Mouse (Mus musculus) heart, postnatal 14 days (tissue): ENCODE measurements around the gene Ly6g. TPM values are rescaled to one million over a fixed set of nuclear protein-coding genes. Genes with fewer than 3 reads are reported as not detected.
"Not testable (repeated sequence)": the region's sequence is repeated elsewhere in the genome, so short reads cannot be mapped to it uniquely, and the experiment has no call there.

ENCODE experiments used
- DNase-seq, 2 experiments: peaks; one replicate each; pipeline ENCODE4 v3.0.0; 2021 to 2022
- intact Hi-C: fragments of 180-260 bp; cut with DNase I; formaldehyde crosslinking; loops from one replicate; pipeline ENCODE4 v1.15.1; 2025
- long read RNA-seq, 2 experiments: library from polyadenylated mRNA; stranded (forward); transcript quantifications; one replicate each; pipeline ENCODE4 v2.0.0; 2021
- total RNA-seq, 2 experiments: library from RNA; stranded (reverse); gene quantifications; 2 replicates each; pipeline ENCODE4 v1.2.3; 2021

Gene Ly6g
- not detected for total RNA-seq
- long read RNA-seq, experiment 1, result 0 reads
- long read RNA-seq, experiment 2, result 0 reads

DNA sequence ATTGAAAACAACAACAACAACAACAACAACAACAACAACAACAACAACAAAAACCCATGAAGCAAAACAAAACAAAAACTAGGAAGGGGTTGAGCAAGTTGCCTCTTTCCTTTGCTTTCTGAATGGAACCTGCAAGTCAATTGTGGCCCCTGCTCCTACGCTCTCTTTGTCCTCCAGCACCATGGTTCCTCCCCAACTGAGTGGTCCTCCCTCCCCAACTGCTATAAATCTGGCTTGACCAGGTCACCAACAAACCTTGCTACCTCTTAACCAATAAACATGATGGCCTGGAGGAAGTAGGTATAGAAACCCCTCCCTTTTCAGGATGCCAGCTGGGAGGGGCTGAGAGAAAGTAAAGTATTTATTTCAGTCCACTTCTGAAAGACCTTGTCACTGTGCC is at the start of gene Ly6g:
Gene Ly6g, plus strand, starts transcription at position 301 of the 400 bp plus-strand sequence.
- no peak for DNase-seq
- intact Hi-C loops, result no loop called here

DNA sequence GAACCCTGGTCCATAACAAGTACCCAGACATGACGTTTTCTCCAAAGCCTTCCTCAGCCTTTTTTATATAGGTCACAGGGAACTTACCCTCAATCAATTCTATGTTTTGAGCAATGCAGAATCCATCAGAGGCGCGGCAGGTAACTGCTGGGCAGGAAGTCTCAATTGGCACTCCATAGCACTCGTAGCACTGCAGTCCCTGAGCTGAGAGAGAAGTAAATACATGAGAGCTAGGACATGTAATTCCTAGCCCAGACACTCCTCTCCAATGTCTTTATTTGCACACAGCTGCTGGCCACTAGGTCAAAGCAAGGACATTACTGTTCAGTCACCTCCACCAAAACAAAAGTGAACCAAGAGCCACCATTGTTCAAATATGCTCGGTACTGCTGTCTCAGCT is 44.6 kb upstream of the Ly6g start:
- intact Hi-C loops, DNase-seq: not testable (repeated sequence)

DNA sequence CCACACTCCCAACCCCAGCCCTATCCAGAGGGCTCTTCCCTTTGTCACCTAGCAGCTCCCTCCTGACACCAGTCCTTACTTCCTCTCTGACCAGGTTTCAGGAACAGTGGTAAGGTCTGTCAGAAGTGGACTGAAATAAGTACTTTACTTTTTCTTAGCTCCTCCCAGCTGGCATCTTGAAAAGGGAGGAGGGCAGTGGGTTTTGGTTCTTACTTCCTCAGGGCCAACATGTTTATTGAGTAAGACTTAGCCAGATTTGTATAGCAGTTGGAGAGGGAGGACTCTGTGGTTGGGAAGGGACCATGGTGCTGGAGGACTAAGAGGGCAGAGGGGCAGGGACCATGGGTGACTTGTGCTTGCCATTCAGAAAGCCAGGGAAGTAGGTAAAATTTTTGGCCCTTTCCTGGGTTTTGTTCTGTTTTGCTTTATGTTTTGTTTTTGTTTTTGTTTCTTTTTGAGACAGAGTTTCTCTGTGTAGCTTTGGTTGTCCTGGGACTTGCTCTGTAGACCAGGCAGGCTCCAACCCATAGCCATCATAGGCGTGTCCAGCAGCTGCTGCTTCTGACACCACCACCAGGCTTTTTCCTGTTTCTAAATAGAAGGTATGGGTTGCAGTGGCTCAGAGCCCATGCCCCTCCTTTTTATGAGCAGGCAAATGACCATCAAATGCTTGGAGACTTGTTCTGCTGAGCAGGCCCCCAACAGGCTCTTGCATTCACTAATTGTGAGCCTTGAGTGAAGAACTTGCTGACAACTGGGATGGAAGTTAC is 43.0 kb upstream of the Ly6g start, which contains the start of gene Ly6c2:
Gene Ly6c2, minus strand, starts transcription at position 110 of the 770 bp plus-strand sequence.
- intact Hi-C loops, result not testable (repeated sequence)

DNA sequence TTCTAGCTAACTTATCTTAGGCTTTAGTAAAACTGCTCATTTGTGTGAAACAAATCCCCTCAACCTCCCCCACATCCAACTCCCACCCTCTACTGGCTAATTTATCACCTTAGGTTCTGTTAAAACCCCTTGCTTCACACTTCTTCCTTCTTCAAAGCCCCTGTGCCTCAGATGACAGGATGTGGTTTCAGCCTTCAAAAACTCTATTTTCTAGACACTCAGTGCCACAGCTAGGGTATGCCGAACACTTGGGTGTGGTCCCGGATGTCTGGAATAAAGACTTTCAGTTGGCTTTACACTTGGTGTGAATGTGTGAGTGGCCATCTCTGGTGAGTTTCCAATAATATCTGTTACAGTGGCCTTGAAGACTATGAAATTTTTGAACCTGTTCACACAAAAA is 38.5 kb upstream of the Ly6g start:
- no peak for DNase-seq
- intact Hi-C loops, result no loop called here

More for the DNA sequence above, 43.0 kb upstream of the Ly6g start, which contains the start of gene Ly6c2:
- not testable (repeated sequence) for DNase-seq

DNA sequence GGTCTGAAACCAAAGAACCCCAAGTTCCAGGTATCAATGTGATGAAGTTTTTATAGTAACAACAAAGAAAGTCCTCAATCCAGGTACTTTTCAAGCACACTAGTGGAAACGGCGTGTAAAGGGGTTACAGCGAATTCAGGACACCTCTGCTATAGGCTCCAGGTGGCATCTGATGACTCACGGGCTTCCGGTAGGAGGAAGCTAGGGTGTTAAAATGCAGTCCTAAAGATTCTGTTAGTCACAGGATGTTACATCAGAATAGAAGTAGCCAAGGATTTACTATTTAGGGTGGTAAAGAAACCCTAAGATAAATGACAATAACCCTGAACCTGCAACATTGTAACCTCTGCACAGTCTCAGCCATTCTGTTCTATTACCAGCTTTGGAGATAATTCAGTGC is 37.6 kb upstream of the Ly6g start:
- DNase-seq, intact Hi-C loops: not testable (repeated sequence)

DNA sequence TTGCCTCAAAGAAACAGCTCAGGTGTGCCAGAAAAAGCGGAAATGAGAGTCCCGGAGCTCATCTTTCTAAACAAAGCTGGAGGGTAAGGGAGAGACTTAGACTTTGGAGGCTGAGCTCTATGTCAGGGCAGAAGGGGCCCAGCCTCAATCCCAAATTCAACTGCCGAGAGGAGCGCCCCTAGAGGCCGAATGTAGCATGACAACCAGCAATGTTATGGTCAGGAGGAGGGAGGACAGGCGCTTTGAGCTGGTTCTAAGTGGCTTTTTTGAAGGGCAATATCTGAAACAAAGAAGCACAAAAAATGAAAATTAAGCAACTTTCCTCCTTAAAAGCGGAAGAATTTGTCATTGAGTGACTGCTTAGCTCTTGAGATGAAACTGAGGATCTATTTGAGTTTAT is 36.3 kb upstream of the Ly6g start:
- intact Hi-C loops, result not testable (repeated sequence)
- peak; percentile 19 to 54 for DNase-seq

DNA sequence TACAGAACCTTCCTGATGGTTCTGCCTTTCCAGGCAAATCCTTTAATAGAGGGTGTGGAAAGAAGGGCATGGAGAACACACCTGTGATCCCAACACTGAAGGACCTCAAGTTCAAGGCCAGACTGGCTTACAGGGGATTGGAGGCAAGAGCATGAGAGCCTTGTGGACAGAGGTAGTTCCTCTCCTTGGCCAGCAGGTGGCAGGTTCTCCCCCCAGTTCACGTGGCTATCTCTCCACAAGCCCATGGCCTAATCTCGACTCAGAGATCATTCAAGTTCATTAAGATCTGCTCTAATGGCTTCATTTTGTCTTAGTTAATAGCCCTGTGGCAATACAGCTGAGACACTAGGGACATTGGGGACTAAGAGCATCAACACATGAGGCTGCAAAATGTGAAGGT is 35.0 kb upstream of the Ly6g start:
- peak; percentile 20 to 31 for DNase-seq

DNA sequence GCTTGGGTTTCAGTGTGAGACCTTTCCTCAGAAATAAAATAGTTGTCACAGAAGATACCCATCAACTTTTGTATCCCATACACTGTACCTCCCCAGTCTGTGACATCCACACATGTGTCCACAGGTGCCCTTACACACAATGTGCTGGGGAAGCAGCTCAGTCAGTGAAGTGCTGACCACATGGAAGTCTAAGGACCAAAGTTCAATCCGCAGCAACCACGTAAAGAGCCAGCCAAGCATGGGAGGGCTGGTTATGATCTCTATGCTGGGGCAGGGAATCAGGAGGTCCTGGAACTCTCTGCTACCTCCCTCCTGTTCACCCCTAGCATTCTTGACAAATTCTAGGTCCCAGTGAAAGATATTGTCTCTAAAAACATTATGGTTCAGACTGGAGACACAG is 22.7 kb upstream of the Ly6g start:
- DNase-seq, intact Hi-C loops: not testable (repeated sequence)

More for the DNA sequence above, 35.0 kb upstream of the Ly6g start:
- intact Hi-C loops, result no loop called here

DNA sequence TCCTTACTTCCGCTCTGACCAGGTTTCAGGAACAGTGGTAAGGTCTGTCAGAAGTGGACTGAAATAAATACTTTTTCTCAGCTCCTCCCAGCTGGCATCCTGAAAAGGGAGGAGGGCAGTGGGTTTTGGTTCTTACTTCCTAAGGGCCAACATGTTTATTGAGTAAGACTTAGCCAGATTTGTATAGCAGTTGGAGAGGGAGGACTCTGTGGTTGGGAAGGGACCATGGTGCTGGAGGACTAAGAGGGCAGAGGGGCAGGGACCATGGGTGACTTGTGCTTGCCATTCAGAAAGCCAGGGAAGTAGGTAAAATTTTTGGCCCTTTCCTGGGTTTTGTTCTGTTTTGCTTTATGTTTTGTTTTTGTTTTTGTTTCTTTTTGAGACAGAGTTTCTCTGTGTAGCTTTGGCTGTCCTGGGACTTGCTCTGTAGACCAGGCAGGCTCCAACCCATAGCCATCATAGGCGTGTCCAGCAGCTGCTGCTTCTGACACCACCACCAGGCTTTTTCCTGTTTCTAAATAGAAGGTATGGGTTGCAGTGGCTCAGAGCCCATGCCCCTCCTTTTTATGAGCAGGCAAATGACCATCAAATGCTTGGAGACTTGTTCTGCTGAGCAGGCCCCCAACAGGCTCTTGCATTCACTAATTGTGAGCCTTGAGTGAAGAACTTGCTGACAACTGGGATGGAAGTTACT is 19.8 kb upstream of the Ly6g start:
- DNase-seq, intact Hi-C loops: not testable (repeated sequence)

DNA sequence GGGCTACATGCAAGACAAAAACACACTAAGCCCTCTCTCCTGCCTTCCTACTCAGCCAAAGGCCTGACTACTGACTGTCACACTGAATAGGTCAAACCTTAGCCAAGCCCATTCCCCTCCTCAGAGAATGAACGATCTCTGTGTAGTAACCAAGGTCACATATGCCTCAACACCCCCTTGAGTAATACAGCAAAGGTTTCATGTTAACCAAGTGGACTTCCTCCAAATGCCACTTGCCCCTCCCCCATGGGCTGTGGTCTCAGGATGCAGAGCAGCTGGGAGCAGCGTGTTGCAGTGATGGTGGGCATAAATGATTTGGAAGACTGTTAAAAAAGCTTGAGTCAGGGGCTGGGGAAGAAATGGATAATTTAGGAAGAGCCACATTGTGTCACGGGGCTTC is 17.3 kb upstream of the Ly6g start:
- intact Hi-C loops, DNase-seq: not testable (repeated sequence)

DNA sequence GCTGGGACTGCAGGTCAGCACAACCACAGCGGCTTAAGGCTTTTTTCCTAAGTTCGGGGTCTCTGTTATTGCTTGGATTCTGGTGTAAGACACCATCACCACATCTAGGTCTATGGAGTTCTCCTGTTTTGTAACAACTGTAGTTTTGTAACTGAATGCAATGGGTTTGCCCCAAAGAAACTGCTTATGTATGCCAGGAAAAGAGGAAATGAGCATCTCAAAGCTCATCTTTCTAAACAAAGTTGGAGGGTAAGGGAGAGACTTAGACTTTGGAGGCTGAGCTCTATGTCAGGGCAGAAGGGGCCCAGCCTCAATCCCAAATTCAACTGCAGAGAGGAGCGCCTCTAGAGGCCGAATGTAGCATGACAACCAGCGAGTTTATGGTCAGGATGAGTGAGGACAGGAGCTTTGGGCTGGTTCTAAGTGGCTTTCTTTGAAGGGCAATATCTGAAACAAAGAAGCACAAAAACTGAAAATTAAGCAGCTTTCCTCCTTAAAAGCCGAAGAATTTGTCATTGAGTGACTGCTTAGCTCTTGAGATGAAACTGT is 13.2 kb upstream of the Ly6g start:
- DNase-seq, result peak; percentile 3 to 27
- intact Hi-C loops, result not testable (repeated sequence)

DNA sequence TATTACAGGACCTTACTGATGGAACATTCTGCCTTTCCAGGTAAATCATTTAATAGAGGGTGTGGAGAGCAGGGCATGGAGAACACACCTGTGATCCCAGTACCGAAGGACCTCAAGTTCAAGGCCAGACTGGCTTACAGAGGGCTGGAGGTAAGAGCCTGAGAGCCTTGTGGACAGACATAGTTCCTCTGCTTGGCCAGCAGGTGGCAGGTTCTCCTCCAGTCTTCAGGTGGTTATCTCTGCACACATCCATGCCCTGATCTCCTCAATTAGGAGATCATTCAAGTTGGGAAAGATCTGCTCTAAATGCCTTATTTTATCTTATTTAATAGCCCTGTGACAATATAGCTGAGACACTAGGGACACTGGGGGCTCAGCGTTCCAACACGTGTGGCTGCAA is 11.3 kb upstream of the Ly6g start:
- intact Hi-C loops, result no loop called here
- no peak for DNase-seq

DNA sequence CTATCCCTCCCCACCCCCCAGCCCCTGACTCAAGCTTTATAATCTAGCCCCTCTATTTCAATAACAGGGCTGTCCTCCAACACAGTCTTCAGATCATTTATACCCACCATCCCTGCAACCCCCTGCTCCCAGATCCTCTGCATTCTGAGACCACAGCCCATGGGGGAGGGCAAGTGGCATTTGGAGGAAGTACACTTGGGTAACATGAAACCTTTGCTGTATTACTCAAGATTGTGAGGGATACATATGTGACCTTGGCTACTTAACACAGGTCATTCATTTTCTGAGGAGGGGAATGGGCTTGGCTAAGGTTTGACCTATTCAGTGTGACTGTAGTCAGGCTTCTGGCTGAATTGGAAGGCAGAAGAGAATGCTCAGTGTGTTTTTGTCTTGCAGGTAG is 2.0 kb upstream of the Ly6g start:
- intact Hi-C loops, result no loop called here
- DNase-seq, result no peak

DNA sequence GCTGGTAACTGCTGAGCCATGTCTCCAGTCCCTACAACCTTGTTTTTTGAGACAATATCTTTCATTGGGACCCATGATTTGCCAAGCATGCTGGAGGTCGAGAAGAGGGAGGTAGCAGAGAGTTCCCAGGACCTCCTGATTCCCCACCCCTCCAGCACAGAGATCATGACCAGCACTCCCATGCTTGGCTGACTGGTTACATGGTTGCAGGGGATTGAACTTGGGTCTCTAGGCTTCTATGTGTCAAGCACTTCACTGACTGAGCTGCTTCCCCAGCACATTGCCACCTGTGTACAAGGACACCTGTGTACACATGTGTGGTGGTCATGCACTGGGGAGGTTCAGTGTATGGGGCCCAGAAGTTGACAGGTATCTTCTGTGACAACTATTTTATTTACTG is 2.6 kb downstream of the Ly6g start:
- no peak for DNase-seq
- intact Hi-C loops, result no loop called here

DNA sequence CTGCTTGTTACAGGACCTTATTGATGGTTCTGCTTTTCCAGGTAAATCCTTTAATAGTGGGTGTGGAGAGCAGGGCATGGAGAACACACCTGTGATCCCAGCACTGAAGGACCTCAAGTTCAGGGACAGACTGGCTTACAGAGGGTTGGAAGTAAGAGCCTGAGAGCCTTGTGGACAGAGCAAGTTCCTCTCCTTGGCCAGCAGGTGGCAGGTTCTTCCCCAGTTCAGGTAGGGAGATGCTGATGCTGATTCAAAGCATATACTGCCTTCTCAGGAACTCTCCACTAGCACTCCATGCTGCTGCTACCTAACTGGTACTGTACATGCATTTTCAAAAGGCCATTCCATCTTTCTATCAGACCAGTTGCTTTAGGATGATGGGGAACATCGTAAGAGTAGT is 20.5 kb downstream of the Ly6g start:
- intact Hi-C loops, result no loop called here
- DNase-seq, result peak; percentile 11 to 14

DNA sequence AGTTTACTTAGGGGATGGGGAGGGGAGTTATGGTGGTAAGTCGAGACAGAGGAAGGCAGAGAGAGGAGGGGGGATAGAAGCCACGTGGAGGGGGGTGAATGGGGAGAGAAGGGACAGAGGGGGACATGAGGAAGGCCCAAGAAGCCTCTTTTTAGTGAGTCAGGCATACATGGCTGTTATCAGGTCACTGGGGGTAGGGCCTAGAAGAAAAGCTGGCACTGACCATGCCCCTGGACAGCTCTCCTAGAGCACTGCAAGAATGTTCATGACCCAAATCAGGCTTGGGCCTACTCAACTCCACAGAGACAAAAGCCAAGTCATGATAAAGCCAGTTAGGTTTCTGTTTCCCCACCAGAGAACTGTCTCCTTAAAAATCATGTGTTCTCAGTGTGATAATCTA is 31.3 kb downstream of the Ly6g start:
- intact Hi-C loops, result no loop called here
- DNase-seq, result no peak

DNA sequence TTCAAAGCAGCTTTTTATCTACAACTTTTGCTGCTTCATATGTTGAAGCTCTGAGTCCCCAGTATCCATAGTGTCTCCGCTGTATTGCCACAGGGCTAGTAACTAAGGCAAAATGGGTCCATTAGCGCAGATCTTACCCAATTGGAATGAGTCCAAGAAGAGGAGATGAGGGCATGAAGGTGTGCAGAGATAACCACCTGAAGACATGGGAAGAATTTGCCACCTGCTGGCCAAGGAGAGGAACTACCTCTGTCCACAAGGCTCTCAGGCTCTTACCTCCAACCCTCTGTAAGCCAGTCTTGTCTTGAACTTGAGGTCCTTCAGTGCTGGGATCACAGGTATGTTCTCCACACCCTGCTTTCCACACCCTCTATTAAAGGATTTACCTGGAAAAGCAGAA is 34.1 kb downstream of the Ly6g start:
- DNase-seq, result peak; percentile 6 to 11
- intact Hi-C loops, result no loop called here

DNA sequence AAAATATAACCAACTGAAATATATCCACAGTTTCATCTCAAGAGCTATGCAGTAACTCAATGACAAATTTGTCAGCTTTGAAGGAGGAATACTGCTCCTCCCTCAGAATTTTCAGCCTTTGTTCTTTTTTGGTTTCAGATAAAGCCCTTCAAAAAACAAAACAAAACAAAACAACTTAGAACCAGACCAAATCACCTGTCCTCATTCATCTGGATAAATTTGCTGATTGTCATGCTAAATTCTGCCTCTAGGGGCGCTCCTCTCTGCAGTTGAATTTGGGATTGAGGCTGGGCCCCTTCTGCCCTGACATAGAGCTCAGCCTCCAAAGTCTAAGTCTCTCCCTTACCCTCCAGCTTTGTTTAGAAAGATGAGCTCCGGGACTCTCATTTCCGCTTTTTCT is 35.5 kb downstream of the Ly6g start:
- peak; percentile 2 to 27 for DNase-seq
- intact Hi-C loops, result not testable (repeated sequence)
